Mouse (Mus musculus): ENCODE data around the gene Zfp524. TPM values are rescaled to one million over a fixed set of nuclear protein-coding genes. Genes with fewer than 3 reads are reported as not detected.

The Zfp524 gene
- total and polyA plus RNA-seq, 2 experiments from 2014 or later, result 11.0 to 12.5 TPM

DNA sequence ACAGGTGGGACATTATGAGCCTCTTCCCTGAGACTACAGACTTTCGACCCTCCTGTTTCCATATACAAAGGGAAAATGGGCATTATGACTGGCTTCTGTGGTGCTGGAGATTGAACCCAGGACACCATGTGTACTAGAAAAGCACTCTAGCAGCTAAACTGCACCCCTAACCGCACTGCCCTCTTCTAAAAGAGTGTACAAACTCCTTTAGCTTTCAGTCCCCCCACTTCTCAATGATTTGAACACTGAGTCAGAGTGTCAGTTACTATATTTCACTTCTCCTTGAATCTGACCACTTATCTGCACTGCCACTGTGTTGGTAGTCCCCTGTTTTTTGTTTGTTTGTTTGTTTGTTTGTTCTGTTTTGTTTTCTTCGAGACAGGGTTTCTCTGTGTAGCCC is 19.6 kb downstream of the Zfp524 start, which contains the start of gene 4632433K11Rik:
TSS of gene 4632433K11Rik (plus strand) at position 301 of the 400 bp plus-strand sequence.
- Histone ChIP-seq H3K9me3 (replicated peaks; ENCODE audit: control insufficient read depth, low read length) (peaks cover 21% of the 10 kb centered on the region), H3K4me1 (ENCODE audit: control insufficient read depth, insufficient read depth) (peaks cover 8% of the 10 kb centered on the region), H3K36me3 (replicated peaks; ENCODE audit: control insufficient read depth, insufficient read depth, low read length) (peaks cover 68% of the 10 kb centered on the region), H3K9ac (replicated peaks; ENCODE audit: low read depth, low read length) (no peak within 1 kb of the TSS), H3K27me3 (ENCODE audit: control insufficient read depth, insufficient read depth, low read length) (no peaks in the 10 kb centered on the region), H3K4me2 (ENCODE audit: low read depth, low read length) (no peak within 1 kb of the TSS), H3K27ac (ENCODE audit: low read depth) (no peak within 1 kb of the TSS), H3K4me3 (ENCODE audit: low read depth, low read length) (no peak within 1 kb of the TSS)
- ATAC-seq (ENCODE audit: insufficient read depth, low read depth) (no peak), DNase-seq (ENCODE audit: low spot score) (no peak)
- TF ChIP-seq EP300 (IDR thresholded peaks at IDR 0.05; ENCODE audit: low read depth), result no peak
- no peak for TF ChIP-seq CTCF (IDR thresholded peaks at IDR 0.05; ENCODE audit: low read depth)
- WGBS, result 80% methylated on average over 3 of the region's 3 CpGs

DNA sequence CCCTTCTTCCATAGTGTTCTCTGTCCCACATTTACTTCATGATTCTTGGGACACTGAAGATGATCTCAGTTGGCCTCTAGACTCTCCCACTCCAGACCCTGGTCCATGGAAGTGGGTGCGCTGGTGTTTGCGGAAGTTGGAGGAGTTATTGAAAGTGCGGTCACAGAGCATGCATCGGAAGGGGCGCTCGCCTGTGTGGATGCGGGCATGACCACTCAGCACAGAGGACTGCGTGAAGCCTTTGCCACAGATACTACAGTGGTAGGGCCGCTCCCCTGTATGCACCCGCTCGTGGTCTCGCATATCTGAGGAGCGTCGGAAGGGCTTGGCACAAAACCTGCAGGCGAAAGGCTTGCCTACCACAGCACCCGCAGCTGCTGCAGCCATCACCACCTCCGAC is 21.4 kb downstream of the Zfp524 start:
- Histone ChIP-seq H3K4me2 (ENCODE audit: low read depth, low read length) (no peak overlapping the region), H3K36me3 (replicated peaks; ENCODE audit: control insufficient read depth, insufficient read depth, low read length) (peaks cover 49% of the 10 kb centered on the region), H3K4me1 (ENCODE audit: control insufficient read depth, insufficient read depth) (peaks cover 8% of the 10 kb centered on the region), H3K27ac (ENCODE audit: low read depth) (no peak overlapping the region), H3K9ac (replicated peaks; ENCODE audit: low read depth, low read length) (no peak overlapping the region), H3K27me3 (ENCODE audit: control insufficient read depth, insufficient read depth, low read length) (no peaks in the 10 kb centered on the region), H3K9me3 (replicated peaks; ENCODE audit: control insufficient read depth, low read length) (peaks cover 11% of the 10 kb centered on the region), H3K4me3 (ENCODE audit: low read depth, low read length) (no peak overlapping the region)
- no peak for TF ChIP-seq EP300 (IDR thresholded peaks at IDR 0.05; ENCODE audit: low read depth)
- no peak for TF ChIP-seq CTCF (IDR thresholded peaks at IDR 0.05; ENCODE audit: low read depth)
- no peak for DNase-seq (ENCODE audit: low spot score)
- 96% methylated on average over 17 of the region's 17 CpGs for WGBS
- ATAC-seq (ENCODE audit: insufficient read depth, low read depth), result no peak

DNA sequence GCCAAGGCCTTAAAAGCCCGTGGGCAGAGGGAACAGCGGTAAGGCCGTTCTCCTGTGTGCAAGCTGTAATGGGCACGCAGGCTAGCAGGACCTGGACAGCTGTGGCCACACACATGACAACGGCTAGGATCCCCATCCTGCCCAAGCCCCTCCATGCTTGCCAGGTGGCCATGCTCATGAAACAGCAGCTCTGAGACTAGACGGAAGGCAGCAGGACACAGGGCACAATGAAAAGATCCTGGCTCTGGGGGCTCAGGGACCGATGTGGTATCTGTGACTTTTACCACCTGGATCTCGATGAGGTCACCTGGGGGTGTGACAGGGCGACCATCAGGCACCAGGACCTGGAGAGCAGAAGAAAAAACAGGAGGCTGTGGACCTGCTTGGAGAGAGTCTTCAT is 21.9 kb downstream of the Zfp524 start:
- Histone ChIP-seq H3K9ac (replicated peaks; ENCODE audit: low read depth, low read length) (no peak overlapping the region), H3K9me3 (replicated peaks; ENCODE audit: control insufficient read depth, low read length) (peaks cover 6% of the 10 kb centered on the region), H3K4me2 (ENCODE audit: low read depth, low read length) (no peak overlapping the region), H3K4me3 (ENCODE audit: low read depth, low read length) (no peak overlapping the region), H3K27me3 (ENCODE audit: control insufficient read depth, insufficient read depth, low read length) (no peaks in the 10 kb centered on the region), H3K27ac (ENCODE audit: low read depth) (no peak overlapping the region), H3K36me3 (replicated peaks; ENCODE audit: control insufficient read depth, insufficient read depth, low read length) (peaks cover 44% of the 10 kb centered on the region), H3K4me1 (ENCODE audit: control insufficient read depth, insufficient read depth) (peaks cover 8% of the 10 kb centered on the region)
- ATAC-seq (ENCODE audit: insufficient read depth, low read depth) (no peak), DNase-seq (ENCODE audit: low spot score) (no peak)
- 93% methylated on average over 9 of the region's 9 CpGs for WGBS
- TF ChIP-seq EP300 (IDR thresholded peaks at IDR 0.05; ENCODE audit: low read depth) (no peak), CTCF (IDR thresholded peaks at IDR 0.05; ENCODE audit: low read depth) (no peak)

DNA sequence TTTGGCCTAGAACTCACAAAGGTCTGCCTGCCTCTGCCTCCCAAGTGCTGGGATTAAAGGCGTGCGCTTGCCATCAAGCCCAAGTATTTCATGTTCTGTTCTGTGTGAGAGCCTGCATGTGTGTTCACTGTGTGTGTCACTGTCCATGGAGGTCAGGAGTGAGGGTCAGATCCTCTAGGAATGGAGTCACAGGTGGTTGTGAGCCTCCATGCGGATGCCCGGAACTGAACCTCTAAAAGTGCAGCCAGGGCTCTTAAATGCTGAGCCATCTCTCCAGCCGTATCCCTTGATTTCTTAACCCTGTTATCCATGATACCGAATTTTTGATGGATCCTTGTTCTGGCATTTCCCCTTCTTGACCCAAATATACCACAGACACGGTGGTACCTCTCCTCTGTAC is 22.8 kb downstream of the Zfp524 start:
- peaks cover 8% of the 10 kb centered on the region for H3K4me1 ChIP-seq (ENCODE audit: control insufficient read depth, insufficient read depth)
- no peaks in the 10 kb centered on the region for H3K9me3 ChIP-seq (replicated peaks; ENCODE audit: control insufficient read depth, low read length)
- ATAC-seq (ENCODE audit: insufficient read depth, low read depth), result no peak
- DNase-seq (ENCODE audit: low spot score), result no peak
- H3K27me3 ChIP-seq (ENCODE audit: control insufficient read depth, insufficient read depth, low read length), result no peaks in the 10 kb centered on the region
- TF ChIP-seq CTCF (IDR thresholded peaks at IDR 0.05; ENCODE audit: low read depth), result no peak
- TF ChIP-seq EP300 (IDR thresholded peaks at IDR 0.05; ENCODE audit: low read depth), result no peak
- 88% methylated on average over 7 of the region's 7 CpGs for WGBS
- no peak overlapping the region for H3K9ac ChIP-seq (replicated peaks; ENCODE audit: low read depth, low read length)
- no peak overlapping the region for H3K4me3 ChIP-seq (ENCODE audit: low read depth, low read length)
- H3K4me2 ChIP-seq (ENCODE audit: low read depth, low read length), result no peak overlapping the region
- H3K36me3 ChIP-seq (replicated peaks; ENCODE audit: control insufficient read depth, insufficient read depth, low read length), result peaks cover 35% of the 10 kb centered on the region
- no peak overlapping the region for H3K27ac ChIP-seq (ENCODE audit: low read depth)

DNA sequence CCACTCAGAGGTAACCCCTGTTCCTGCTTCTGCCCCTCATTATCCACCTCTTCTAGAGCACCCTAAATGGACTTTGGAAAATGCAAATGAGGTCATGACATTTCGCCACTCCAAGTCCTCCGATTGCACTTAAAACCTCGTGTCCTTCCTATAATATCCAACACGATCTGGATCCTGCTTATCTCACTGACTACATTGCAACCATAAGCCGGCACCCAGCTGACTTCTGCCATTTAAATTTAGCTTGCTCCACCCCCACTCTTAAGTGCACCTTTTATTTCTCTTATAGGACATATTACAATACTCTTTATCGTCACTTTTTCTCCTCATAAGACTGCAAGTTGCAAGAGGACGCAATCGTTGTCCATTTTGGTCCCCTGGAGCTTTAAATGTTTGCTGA is 23.3 kb downstream of the Zfp524 start:
- DNase-seq (ENCODE audit: low spot score) (no peak), ATAC-seq (ENCODE audit: insufficient read depth, low read depth) (no peak)
- peaks cover 31% of the 10 kb centered on the region for H3K36me3 ChIP-seq (replicated peaks; ENCODE audit: control insufficient read depth, insufficient read depth, low read length)
- WGBS, result 65% methylated on average over 8 of the region's 8 CpGs
- H3K9me3 ChIP-seq (replicated peaks; ENCODE audit: control insufficient read depth, low read length), result no peaks in the 10 kb centered on the region
- peaks cover 8% of the 10 kb centered on the region for H3K4me1 ChIP-seq (ENCODE audit: control insufficient read depth, insufficient read depth)
- H3K27me3 ChIP-seq (ENCODE audit: control insufficient read depth, insufficient read depth, low read length), result no peaks in the 10 kb centered on the region
- H3K4me2 ChIP-seq (ENCODE audit: low read depth, low read length), result peak overlapping the region; percentile 58
- TF ChIP-seq CTCF (IDR thresholded peaks at IDR 0.05; ENCODE audit: low read depth) (no peak), EP300 (IDR thresholded peaks at IDR 0.05; ENCODE audit: low read depth) (no peak)
- H3K9ac ChIP-seq (replicated peaks; ENCODE audit: low read depth, low read length), result peak overlapping the region; percentile 88; the same call in 1 of the 2 replicates
- H3K4me3 ChIP-seq (ENCODE audit: low read depth, low read length), result peak overlapping the region; percentile 81
- peak overlapping the region; percentile 99 for H3K27ac ChIP-seq (ENCODE audit: low read depth)

DNA sequence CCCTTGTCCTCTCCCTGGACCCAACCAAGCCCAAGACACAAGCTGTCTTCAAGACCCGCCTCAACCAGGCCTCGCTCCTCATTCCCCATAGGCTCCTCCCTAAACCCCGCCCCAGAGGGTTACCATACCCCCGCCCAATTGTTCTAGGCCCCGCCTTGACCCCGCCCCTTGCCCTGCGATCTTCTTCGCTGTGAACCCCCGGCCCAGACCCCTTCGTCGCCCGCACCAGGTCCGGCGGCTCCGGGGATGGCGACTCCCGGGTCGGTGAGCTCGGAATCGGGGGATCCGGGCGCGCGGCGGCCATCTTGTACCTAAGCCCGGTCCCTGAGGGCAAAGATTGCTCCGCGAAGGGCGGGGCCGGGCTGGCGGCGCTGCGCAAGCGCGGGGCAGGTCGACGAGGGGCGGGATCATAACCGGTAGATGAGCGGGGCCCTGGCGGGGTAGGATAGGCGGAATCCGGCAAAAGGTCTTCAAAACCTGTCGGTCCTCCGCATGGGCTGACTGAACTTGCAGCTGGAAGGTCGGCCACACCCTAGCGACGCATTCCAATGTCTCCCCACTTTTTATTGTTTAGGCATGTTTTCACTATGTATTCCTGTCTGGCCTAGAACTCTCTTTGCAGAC is 24.0 kb downstream of the Zfp524 start, which contains the start of gene Zfp784:
TSS of gene Zfp784 (minus strand) at position 338 of the 624 bp plus-strand sequence.
- Histone ChIP-seq H3K27ac (ENCODE audit: low read depth) (peak within 1 kb of the TSS; percentile 99), H3K9me3 (replicated peaks; ENCODE audit: control insufficient read depth, low read length) (no peaks in the 10 kb centered on the region), H3K4me2 (ENCODE audit: low read depth, low read length) (peak within 1 kb of the TSS; percentile 58), H3K4me3 (ENCODE audit: low read depth, low read length) (peak within 1 kb of the TSS; percentile 81), H3K36me3 (replicated peaks; ENCODE audit: control insufficient read depth, insufficient read depth, low read length) (peaks cover 24% of the 10 kb centered on the region), H3K9ac (replicated peaks; ENCODE audit: low read depth, low read length) (peak within 1 kb of the TSS; percentile 88), H3K27me3 (ENCODE audit: control insufficient read depth, insufficient read depth, low read length) (no peaks in the 10 kb centered on the region), H3K4me1 (ENCODE audit: control insufficient read depth, insufficient read depth) (peaks cover 8% of the 10 kb centered on the region)
- WGBS, result under 1% methylated on average over 48 of the region's 48 CpGs
- DNase-seq (ENCODE audit: low spot score), result peak; percentile 89
- ATAC-seq (ENCODE audit: insufficient read depth, low read depth), result peak; percentile 98
- TF ChIP-seq CTCF (IDR thresholded peaks at IDR 0.05; ENCODE audit: low read depth) (no peak), EP300 (IDR thresholded peaks at IDR 0.05; ENCODE audit: low read depth) (peak; percentile 30; the same call in 1 of the 2 replicates)
